Mouse (Mus musculus) stomach, embryonic 16.5 days (tissue): Measurements from ENCODE around the gene Epb41l1. TPM values are rescaled to one million over a fixed set of nuclear protein-coding genes. Genes with fewer than 3 reads are reported as not detected.

Source experiments
- ATAC-seq: fragments of 200-750 bp; cut with Nextera tagmentation; 2 replicates; pipeline ENCODE4 v1.8.0; 2017; ENCODE audit warnings: moderate number of reproducible peaks, moderate TSS enrichment; ENCODE audit not compliant: insufficient read depth, low FRiP score
- H3K27ac ChIP-seq: fragments of 300-500 bp; sonication (generic); 2 replicates; pipeline ENCODE4 v1.5.1; 2014; ENCODE audit warnings: low read length
- H3K27me3 ChIP-seq: fragments of 300-500 bp; sonication (generic); 2 replicates; pipeline ENCODE4 v1.6.1; 2014; ENCODE audit warnings: low read length, control low read depth, mixed read lengths; ENCODE audit not compliant: control insufficient read depth, insufficient read depth
- H3K36me3 ChIP-seq: fragments of 300-500 bp; sonication (generic); 2 replicates; pipeline ENCODE4 v1.6.1; 2014; ENCODE audit warnings: low read length; ENCODE audit not compliant: control insufficient read depth, insufficient read depth
- H3K4me1 ChIP-seq: fragments of 300-500 bp; sonication (generic); 2 replicates; pipeline ENCODE4 v1.6.1; 2014; ENCODE audit warnings: low read length, control low read depth, mixed read lengths; ENCODE audit not compliant: control insufficient read depth, insufficient read depth
- H3K4me2 ChIP-seq: fragments of 300-500 bp; sonication (generic); 2 replicates; pipeline ENCODE4 v1.6.1; 2014; ENCODE audit warnings: low read depth, low read length, mixed read lengths
- H3K4me3 ChIP-seq: fragments of 300-500 bp; sonication (generic); replicated peaks from 2 replicates; pipeline ENCODE4 v1.5.1; 2014; ENCODE audit warnings: mild to moderate bottlenecking, low read length
- H3K9ac ChIP-seq: fragments of 300-500 bp; sonication (generic); 2 replicates; pipeline ENCODE4 v1.6.1; 2014; ENCODE audit warnings: low read length
- H3K9me3 ChIP-seq: fragments of 300-500 bp; sonication (generic); replicated peaks from 2 replicates; pipeline ENCODE4 v1.6.1; 2016; ENCODE audit warnings: low read length, control low read depth; ENCODE audit not compliant: control insufficient read depth
- WGBS: fragments of 180-500 bp; shearing (Covaris S2); extraction: QIAGEN DNeasy Blood & Tissue Kit; methylation state at CpG from one replicate; pipeline ENCODE4 v1.1.7; 2014; 5-methylcytosine and 5-hydroxymethylcytosine counted together
- polyA plus RNA-seq: library from polyadenylated mRNA; unstranded; fragments of >200 nt; fragmentation: Nextera tagmentation; extraction: Ambion mirVana; gene quantifications from 2 replicates; pipeline ENCODE4 v1.2.1, GENCODE M21; 2015

The Epb41l1 gene
- polyA plus RNA-seq, 1 experiment from 2014 or later: 3.1 TPM

GRCm38 (mm10) chr2:156483204-156483603 is 62.5 kb downstream of the Epb41l1 start:
- H3K4me1 ChIP-seq: peaks cover 4% of the 10 kb centered on the region
- 88% methylated on average over 7 of the region's 7 CpGs for WGBS
- no peak overlapping the region for H3K4me3 ChIP-seq
- H3K27me3 ChIP-seq: no peaks in the 10 kb centered on the region
- ATAC-seq: no peak
- no peak overlapping the region for H3K27ac ChIP-seq
- H3K4me2 ChIP-seq: no peak overlapping the region
- H3K9me3 ChIP-seq: no peaks in the 10 kb centered on the region
- no peaks in the 10 kb centered on the region for H3K36me3 ChIP-seq
- H3K9ac ChIP-seq: no peak overlapping the region

GRCm38 (mm10) chr2:156486086-156486751 is 65.5 kb downstream of the Epb41l1 start:
- Histone ChIP-seq H3K9ac (no peak overlapping the region), H3K27ac (no peak overlapping the region), H3K9me3 (no peaks in the 10 kb centered on the region), H3K27me3 (no peaks in the 10 kb centered on the region), H3K4me2 (no peak overlapping the region), H3K36me3 (no peaks in the 10 kb centered on the region), H3K4me3 (no peak overlapping the region), H3K4me1 (peaks cover 7% of the 10 kb centered on the region)
- no peak for ATAC-seq
- 85% methylated on average over 12 of the region's 12 CpGs for WGBS

- 71% methylated on average over 10 of the region's 10 CpGs for WGBS
- Histone ChIP-seq H3K4me1 (peaks cover 12% of the 10 kb centered on the region), H3K27me3 (no peaks in the 10 kb centered on the region), H3K27ac (no peak overlapping the region), H3K4me2 (no peak overlapping the region), H3K4me3 (no peak overlapping the region), H3K36me3 (no peaks in the 10 kb centered on the region), H3K9ac (no peak overlapping the region), H3K9me3 (no peaks in the 10 kb centered on the region)
- no peak for ATAC-seq
These were observed 67.0 kb downstream of the Epb41l1 start for GRCm38 (mm10) chr2:156487589-156488160.

GRCm38 (mm10) chr2:156488166-156488814 is 67.6 kb downstream of the Epb41l1 start:
- Histone ChIP-seq H3K9me3 (no peaks in the 10 kb centered on the region), H3K27me3 (no peaks in the 10 kb centered on the region), H3K27ac (no peak overlapping the region), H3K36me3 (no peaks in the 10 kb centered on the region), H3K9ac (no peak overlapping the region), H3K4me3 (no peak overlapping the region), H3K4me1 (peaks cover 12% of the 10 kb centered on the region), H3K4me2 (no peak overlapping the region)
- 80% methylated on average over 8 of the region's 8 CpGs for WGBS
- ATAC-seq: no peak

GRCm38 (mm10) chr2:156490176-156490575 is 69.5 kb downstream of the Epb41l1 start:
- H3K36me3 ChIP-seq: no peaks in the 10 kb centered on the region; the same call in 1 of the 2 replicates
- no peaks in the 10 kb centered on the region for H3K9me3 ChIP-seq
- no peak overlapping the region for H3K4me3 ChIP-seq
- no peak overlapping the region for H3K9ac ChIP-seq
- H3K27ac ChIP-seq: no peak overlapping the region
- 37% methylated on average over 11 of the region's 11 CpGs for WGBS
- no peaks in the 10 kb centered on the region for H3K27me3 ChIP-seq
- peaks cover 12% of the 10 kb centered on the region for H3K4me1 ChIP-seq
- no peak overlapping the region for H3K4me2 ChIP-seq
- no peak for ATAC-seq

- Histone ChIP-seq H3K4me3 (no peak overlapping the region), H3K27ac (no peak overlapping the region), H3K4me1 (peaks cover 12% of the 10 kb centered on the region), H3K27me3 (no peaks in the 10 kb centered on the region), H3K9me3 (no peaks in the 10 kb centered on the region), H3K36me3 (no peaks in the 10 kb centered on the region; the same call in none of the 2 replicates), H3K9ac (no peak overlapping the region), H3K4me2 (no peak overlapping the region)
- ATAC-seq: no peak
- 61% methylated on average over 5 of the region's 5 CpGs for WGBS
These were observed 71.1 kb downstream of the Epb41l1 start for GRCm38 (mm10) chr2:156491796-156492195.

GRCm38 (mm10) chr2:156493766-156494165 is 73.1 kb downstream of the Epb41l1 start:
- no peaks in the 10 kb centered on the region for H3K27me3 ChIP-seq
- H3K27ac ChIP-seq: no peak overlapping the region
- H3K4me2 ChIP-seq: no peak overlapping the region
- no peak overlapping the region for H3K9ac ChIP-seq
- no peaks in the 10 kb centered on the region; the same call in none of the 2 replicates for H3K36me3 ChIP-seq
- 44% methylated on average over 9 of the region's 9 CpGs for whole genome bisulfite sequencing
- H3K4me3 ChIP-seq: no peak overlapping the region
- peaks cover 8% of the 10 kb centered on the region for H3K4me1 ChIP-seq
- H3K9me3 ChIP-seq: no peaks in the 10 kb centered on the region
- ATAC-seq: no peak

- H3K9ac ChIP-seq: no peak overlapping the region
- H3K27me3 ChIP-seq: no peaks in the 10 kb centered on the region
- no peak overlapping the region for H3K27ac ChIP-seq
- no peak overlapping the region for H3K4me3 ChIP-seq
- peaks cover 8% of the 10 kb centered on the region for H3K4me1 ChIP-seq
- no peak overlapping the region for H3K4me2 ChIP-seq
- WGBS: 74% methylated on average over 9 of the region's 9 CpGs
- ATAC-seq: no peak
- H3K36me3 ChIP-seq: no peaks in the 10 kb centered on the region; the same call in none of the 2 replicates
- no peaks in the 10 kb centered on the region for H3K9me3 ChIP-seq
These were observed 73.8 kb downstream of the Epb41l1 start for GRCm38 (mm10) chr2:156494465-156494864.

GRCm38 (mm10) chr2:156494875-156495274 is 74.2 kb downstream of the Epb41l1 start:
- peak; percentile 67 for ATAC-seq
- H3K9ac ChIP-seq: no peak overlapping the region
- no peak overlapping the region for H3K27ac ChIP-seq
- H3K36me3 ChIP-seq: peaks cover 3% of the 10 kb centered on the region
- H3K9me3 ChIP-seq: no peaks in the 10 kb centered on the region
- peaks cover 8% of the 10 kb centered on the region for H3K4me1 ChIP-seq
- H3K4me2 ChIP-seq: no peak overlapping the region
- 87% methylated on average over 12 of the region's 12 CpGs for WGBS
- H3K27me3 ChIP-seq: no peaks in the 10 kb centered on the region
- H3K4me3 ChIP-seq: no peak overlapping the region
